8 mouse cellular contexts compared by ENCODE assay signal in genomic region chr9:61286561-61286960, GRCm38 (mm10).
"Had no signal": no experiment of that assay in that cellular context is flagged by ENCODE, and none has a peak within 500 bp of the region (broad histone marks: within the 10 kb centered on the region; RNA-seq: fewer than 3 reads in every experiment).

No protein-coding gene starts in this region.

- DNase-seq: lung, adult 18-20 months; lung, embryonic 14.5 days; lung, postnatal 14 days; lung, postnatal 36 days; right cerebral cortex, postnatal 14 days; thymus, adult 2 months; thymus, postnatal 25 days; thymus, postnatal 4 days had no signal
